Mouse (Mus musculus): ENCODE measurements at regions not wholly inside any gene's neighbourhood (a gene's known extent, or its start where the extent isn't known, plus 50 kb on each side); places are given as distances from the start of the nearest gene placed in this dataset.

DNA sequence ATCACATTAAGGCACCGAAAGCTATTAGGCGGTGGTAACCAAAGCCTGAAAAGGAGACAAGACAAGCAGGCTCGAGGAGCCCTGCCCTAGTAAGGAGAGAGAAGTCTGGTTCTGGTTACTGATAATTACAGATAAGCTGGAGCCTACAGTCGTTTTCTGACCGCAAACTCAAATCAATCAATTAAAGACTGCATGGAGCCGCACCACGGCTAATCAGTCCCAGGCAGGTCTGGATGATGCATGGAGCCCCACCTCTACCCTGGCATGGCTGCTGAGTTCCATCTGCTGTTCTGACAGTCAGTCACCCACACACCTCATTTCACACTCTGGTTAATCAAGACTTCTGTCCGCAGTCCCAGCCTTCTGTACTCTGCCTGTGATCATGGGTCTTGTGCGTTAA is 276.4 kb downstream of the Slc30a10 start:
- no peak overlapping the region for H3K27ac ChIP-seq (replicated peaks; ENCODE audit: low read depth, low read length)
- no peak overlapping the region for H3K4me2 ChIP-seq (replicated peaks; ENCODE audit: low read depth, low read length, severe bottlenecking)
- no peaks in the 10 kb centered on the region for H3K36me3 ChIP-seq (ENCODE audit: control insufficient read depth, insufficient read depth, low read length)
- H3K4me1 ChIP-seq (ENCODE audit: control insufficient read depth, insufficient read depth, low read length): no peaks in the 10 kb centered on the region; the same call in 1 of the 2 replicates
- 15% methylated on average over 9 of the region's 9 CpGs for WGBS
- no peak overlapping the region; the same call in 1 of the 2 replicates for H3K9ac ChIP-seq (ENCODE audit: low read depth, low read length, severe bottlenecking)
- H3K27me3 ChIP-seq (ENCODE audit: control insufficient read depth, insufficient read depth, low read length): no peaks in the 10 kb centered on the region; the same call in 1 of the 2 replicates
- ATAC-seq (ENCODE audit: low FRiP score, low read depth): no peak
- H3K4me3 ChIP-seq (replicated peaks; ENCODE audit: low read length): no peak overlapping the region
- no peak for TF ChIP-seq POLR2A (IDR thresholded peaks at IDR 0.05; ENCODE audit: borderline replicate concordance, extremely low read depth, insufficient read depth, insufficient read length)
- peak; percentile 36 for DNase-seq (ENCODE audit: low spot score)
- H3K9me3 ChIP-seq (ENCODE audit: control insufficient read depth, low read length): no peaks in the 10 kb centered on the region

DNA sequence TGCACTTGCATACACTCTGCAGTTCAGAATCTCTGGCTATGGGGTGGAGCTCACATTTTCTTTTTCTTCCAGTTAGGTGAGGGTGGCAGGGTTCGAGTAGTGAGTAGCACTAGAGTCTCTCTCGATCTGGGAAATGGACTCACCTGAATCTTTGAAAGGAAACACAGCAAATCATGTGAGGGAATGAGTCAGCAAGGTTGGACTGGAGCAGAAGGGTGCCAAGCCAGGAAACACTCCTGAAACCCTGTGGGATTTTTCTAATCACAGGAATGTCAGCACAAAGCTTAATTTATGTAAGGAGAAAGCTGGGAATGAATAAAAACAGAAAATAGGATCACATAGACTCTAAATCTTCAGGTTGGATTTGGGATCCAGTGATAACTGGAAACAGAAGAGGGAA is 282.1 kb downstream of the Slc30a10 start:
- Histone ChIP-seq H3K36me3 (ENCODE audit: control insufficient read depth, insufficient read depth, low read length) (no peaks in the 10 kb centered on the region), H3K27me3 (ENCODE audit: control insufficient read depth, insufficient read depth, low read length) (no peaks in the 10 kb centered on the region; the same call in 1 of the 2 replicates), H3K4me2 (replicated peaks; ENCODE audit: low read depth, low read length, severe bottlenecking) (no peak overlapping the region), H3K9ac (ENCODE audit: low read depth, low read length, severe bottlenecking) (no peak overlapping the region), H3K27ac (replicated peaks; ENCODE audit: low read depth, low read length) (no peak overlapping the region), H3K9me3 (ENCODE audit: control insufficient read depth, low read length) (no peaks in the 10 kb centered on the region), H3K4me3 (replicated peaks; ENCODE audit: low read length) (no peak overlapping the region), H3K4me1 (ENCODE audit: control insufficient read depth, insufficient read depth, low read length) (peaks cover 5% of the 10 kb centered on the region; the same call in 1 of the 2 replicates)
- TF ChIP-seq POLR2A (IDR thresholded peaks at IDR 0.05; ENCODE audit: borderline replicate concordance, extremely low read depth, insufficient read depth, insufficient read length): no peak
- no peak for DNase-seq (ENCODE audit: low spot score)
- 60% methylated on average over 2 of the region's 2 CpGs for WGBS
- ATAC-seq (ENCODE audit: low FRiP score, low read depth): no peak

DNA sequence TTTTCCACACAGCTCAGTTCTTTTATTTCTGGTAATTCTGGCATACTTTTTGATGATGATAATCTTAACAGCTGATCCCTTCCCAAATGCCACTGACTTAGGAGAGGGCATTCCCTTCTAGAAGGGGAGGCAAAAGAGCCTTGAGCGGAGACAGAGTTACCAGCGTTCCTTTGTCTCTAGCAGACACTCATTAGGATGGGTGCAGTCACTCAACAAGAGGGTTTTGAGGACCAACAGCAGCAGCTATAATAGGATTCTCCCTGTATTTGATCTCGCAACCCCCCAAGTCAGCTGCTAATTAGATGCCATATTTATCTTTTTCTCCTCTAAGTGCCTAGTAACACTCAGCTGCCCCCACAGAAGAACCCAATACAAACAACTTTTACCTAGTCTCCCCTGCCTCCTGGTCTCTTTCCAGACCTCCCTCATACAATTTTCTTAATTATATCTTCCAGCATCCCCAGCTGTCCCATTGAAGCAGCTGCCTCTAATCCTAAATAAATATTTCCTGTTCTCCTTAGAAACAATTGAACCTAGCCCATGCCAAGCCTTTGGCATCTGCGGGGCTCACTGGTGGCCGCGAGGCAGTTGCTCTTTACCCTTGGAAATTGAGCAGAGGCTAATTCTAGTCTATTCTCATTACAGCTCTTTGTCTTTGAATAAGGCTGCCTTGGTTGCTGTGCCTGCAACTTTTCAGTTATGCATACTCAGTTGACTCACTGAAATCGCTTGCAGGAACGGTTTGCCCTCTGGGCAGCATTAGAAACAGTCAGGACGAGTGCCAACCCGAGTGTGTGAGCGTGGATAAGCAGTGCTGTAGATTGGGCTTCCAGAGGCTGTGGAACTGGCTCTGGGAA is 286.6 kb downstream of the Slc30a10 start:
- no peaks in the 10 kb centered on the region for H3K27me3 ChIP-seq (ENCODE audit: control insufficient read depth, insufficient read depth, low read length)
- no peaks in the 10 kb centered on the region for H3K9me3 ChIP-seq (ENCODE audit: control insufficient read depth, low read length)
- peaks cover 5% of the 10 kb centered on the region; the same call in 1 of the 2 replicates for H3K4me1 ChIP-seq (ENCODE audit: control insufficient read depth, insufficient read depth, low read length)
- peak; percentile 42 for DNase-seq (ENCODE audit: low spot score)
- 51% methylated on average over 11 of the region's 11 CpGs for WGBS
- no peak overlapping the region for H3K27ac ChIP-seq (replicated peaks; ENCODE audit: low read depth, low read length)
- no peaks in the 10 kb centered on the region for H3K36me3 ChIP-seq (ENCODE audit: control insufficient read depth, insufficient read depth, low read length)
- ATAC-seq (ENCODE audit: low FRiP score, low read depth): 0 out of 2 replicates have a peak, but pooled peaks have one; percentile 19
- no peak overlapping the region for H3K4me2 ChIP-seq (replicated peaks; ENCODE audit: low read depth, low read length, severe bottlenecking)
- H3K9ac ChIP-seq (ENCODE audit: low read depth, low read length, severe bottlenecking): no peak overlapping the region
- TF ChIP-seq POLR2A (IDR thresholded peaks at IDR 0.05; ENCODE audit: borderline replicate concordance, extremely low read depth, insufficient read depth, insufficient read length): no peak
- no peak overlapping the region for H3K4me3 ChIP-seq (replicated peaks; ENCODE audit: low read length)

DNA sequence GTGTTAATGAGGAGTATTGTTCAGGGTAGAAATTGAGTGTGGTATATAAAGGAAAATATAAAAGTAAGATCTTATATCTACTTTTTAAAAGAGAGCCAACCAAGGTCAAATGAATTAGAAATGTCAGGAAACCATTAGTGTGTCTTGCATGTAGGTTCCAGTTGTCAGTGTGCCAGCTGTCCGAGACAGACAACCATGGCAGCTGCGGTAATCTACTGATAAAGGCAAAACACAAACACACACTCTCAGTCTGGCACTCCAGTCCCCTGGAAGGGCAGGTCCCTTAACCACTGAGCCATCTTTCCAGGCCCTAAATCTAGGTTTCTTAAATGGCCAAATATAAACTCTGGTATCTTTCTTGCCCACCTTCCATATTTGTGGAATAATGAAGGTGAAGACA is 294.6 kb downstream of the Slc30a10 start:
- Histone ChIP-seq H3K27ac (replicated peaks; ENCODE audit: low read depth, low read length) (no peak overlapping the region), H3K9me3 (ENCODE audit: control insufficient read depth, low read length) (no peaks in the 10 kb centered on the region), H3K36me3 (ENCODE audit: control insufficient read depth, insufficient read depth, low read length) (no peaks in the 10 kb centered on the region), H3K9ac (ENCODE audit: low read depth, low read length, severe bottlenecking) (no peak overlapping the region), H3K4me1 (ENCODE audit: control insufficient read depth, insufficient read depth, low read length) (0 out of 2 replicates have a peak, but pooled peaks cover under 1% of the 10 kb centered on the region), H3K4me2 (replicated peaks; ENCODE audit: low read depth, low read length, severe bottlenecking) (no peak overlapping the region), H3K4me3 (replicated peaks; ENCODE audit: low read length) (no peak overlapping the region), H3K27me3 (ENCODE audit: control insufficient read depth, insufficient read depth, low read length) (no peaks in the 10 kb centered on the region)
- no peak for TF ChIP-seq POLR2A (IDR thresholded peaks at IDR 0.05; ENCODE audit: borderline replicate concordance, extremely low read depth, insufficient read depth, insufficient read length)
- ATAC-seq (ENCODE audit: low FRiP score, low read depth): no peak
- no peak for DNase-seq (ENCODE audit: low spot score)
- 89% methylated on average over 2 of the region's 2 CpGs for WGBS

DNA sequence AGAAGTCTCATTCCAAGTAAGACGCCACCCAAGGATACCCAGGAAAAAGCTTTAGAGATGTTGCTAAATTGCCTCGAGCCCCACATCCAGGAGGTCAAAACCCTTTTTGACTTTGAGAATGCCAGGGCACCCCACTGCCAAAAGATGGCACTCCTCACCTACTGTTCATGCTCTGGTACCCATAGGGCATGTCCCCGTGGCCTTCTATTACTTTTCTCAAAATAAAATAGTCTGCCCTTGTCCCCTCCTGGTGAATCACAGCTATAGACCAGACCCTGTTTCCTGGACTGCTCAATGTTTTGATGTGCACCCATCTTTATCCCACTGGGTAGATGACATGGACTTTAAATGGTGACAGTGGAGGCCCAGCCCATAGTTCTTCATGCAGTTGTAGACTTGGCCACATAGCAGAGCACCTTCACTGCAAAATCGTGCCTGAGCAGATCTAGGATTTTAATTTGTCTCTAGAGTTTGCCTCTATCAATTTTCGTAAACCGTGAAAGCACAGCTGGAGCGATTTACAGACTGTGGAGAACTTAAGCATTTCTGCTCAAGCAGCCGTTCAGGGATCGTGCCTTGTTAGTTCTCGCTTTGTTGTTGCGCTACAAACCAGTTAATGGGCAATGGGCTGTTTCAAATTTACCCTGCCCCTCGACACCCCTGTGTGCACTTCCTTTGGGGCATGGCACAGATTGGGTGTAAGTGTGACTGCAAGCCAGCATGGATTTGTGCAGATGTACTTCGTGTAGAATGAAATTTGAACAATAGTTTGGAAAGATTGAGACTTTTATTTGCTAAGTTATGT is 300.0 kb downstream of the Slc30a10 start:
- TF ChIP-seq POLR2A (IDR thresholded peaks at IDR 0.05; ENCODE audit: borderline replicate concordance, extremely low read depth, insufficient read depth, insufficient read length): no peak
- WGBS: 24% methylated on average over 13 of the region's 13 CpGs
- no peaks in the 10 kb centered on the region for H3K27me3 ChIP-seq (ENCODE audit: control insufficient read depth, insufficient read depth, low read length)
- H3K27ac ChIP-seq (replicated peaks; ENCODE audit: low read depth, low read length): no peak overlapping the region
- no peak overlapping the region for H3K9ac ChIP-seq (ENCODE audit: low read depth, low read length, severe bottlenecking)
- no peak overlapping the region for H3K4me2 ChIP-seq (replicated peaks; ENCODE audit: low read depth, low read length, severe bottlenecking)
- DNase-seq (ENCODE audit: low spot score) (peak; percentile 44), ATAC-seq (ENCODE audit: low FRiP score, low read depth) (peak; percentile 41; the same call in 1 of the 2 replicates)
- no peak overlapping the region for H3K4me3 ChIP-seq (replicated peaks; ENCODE audit: low read length)
- H3K9me3 ChIP-seq (ENCODE audit: control insufficient read depth, low read length): no peaks in the 10 kb centered on the region
- no peaks in the 10 kb centered on the region for H3K36me3 ChIP-seq (ENCODE audit: control insufficient read depth, insufficient read depth, low read length)
- H3K4me1 ChIP-seq (ENCODE audit: control insufficient read depth, insufficient read depth, low read length): peaks cover 11% of the 10 kb centered on the region
